Mouse (Mus musculus) testis, adult 2 months (tissue): ENCODE measurements around the gene Iqcn. TPM values are rescaled to one million over a fixed set of nuclear protein-coding genes. Genes with fewer than 3 reads are reported as not detected.

Experiments used
- H3K27ac ChIP-seq: fragments of 200-500 bp; 2 replicates; pipeline ENCODE4 v1.5.1; 2012; ENCODE audit warnings: low read depth, low read length; ENCODE audit not compliant: control insufficient read depth, insufficient read depth
- H3K27me3 ChIP-seq: fragments of 200-500 bp; 2 replicates; pipeline ENCODE4 v1.6.1; 2012; ENCODE audit warnings: mild to moderate bottlenecking, low read length, moderate library complexity; ENCODE audit not compliant: control insufficient read depth, insufficient read depth
- H3K36me3 ChIP-seq: fragments of 200-500 bp; 2 replicates; pipeline ENCODE4 v1.6.1; 2012; ENCODE audit warnings: mild to moderate bottlenecking, low read length; ENCODE audit not compliant: control insufficient read depth, insufficient read depth
- H3K4me1 ChIP-seq: fragments of 200-500 bp; 2 replicates; pipeline ENCODE4 v1.6.1; 2012; ENCODE audit warnings: low read length; ENCODE audit not compliant: control insufficient read depth, insufficient read depth
- H3K4me3 ChIP-seq: fragments of 200-500 bp; 2 replicates; pipeline ENCODE4 v1.5.1; 2012; ENCODE audit warnings: low read depth, mild to moderate bottlenecking, low read length, moderate library complexity, mixed read lengths; ENCODE audit not compliant: control insufficient read depth
- CTCF ChIP-seq: fragments of 200-500 bp; IDR thresholded peaks from 2 replicates; pipeline ENCODE4 v1.5.1; 2012; ENCODE audit warnings: low read depth, mild to moderate bottlenecking, inconsistent platforms, low read length, moderate library complexity; ENCODE audit not compliant: control insufficient read depth, insufficient read depth, insufficient replicate concordance
- POLR2A ChIP-seq: fragments of 200-500 bp; IDR thresholded peaks from 2 replicates; pipeline ENCODE4 v1.6.1; 2012; ENCODE audit warnings: low read depth, mild to moderate bottlenecking, inconsistent platforms, low read length, moderate library complexity; ENCODE audit not compliant: control insufficient read depth
- polyA plus RNA-seq: library from polyadenylated mRNA; depleted of rRNA; stranded (reverse); fragments of >200 nt; gene quantifications from 2 replicates; pipeline ENCODE4 v1.2.3, GENCODE M21; 2012

The Iqcn gene
- polyA plus RNA-seq, 1 experiment: 302 TPM

DNA sequence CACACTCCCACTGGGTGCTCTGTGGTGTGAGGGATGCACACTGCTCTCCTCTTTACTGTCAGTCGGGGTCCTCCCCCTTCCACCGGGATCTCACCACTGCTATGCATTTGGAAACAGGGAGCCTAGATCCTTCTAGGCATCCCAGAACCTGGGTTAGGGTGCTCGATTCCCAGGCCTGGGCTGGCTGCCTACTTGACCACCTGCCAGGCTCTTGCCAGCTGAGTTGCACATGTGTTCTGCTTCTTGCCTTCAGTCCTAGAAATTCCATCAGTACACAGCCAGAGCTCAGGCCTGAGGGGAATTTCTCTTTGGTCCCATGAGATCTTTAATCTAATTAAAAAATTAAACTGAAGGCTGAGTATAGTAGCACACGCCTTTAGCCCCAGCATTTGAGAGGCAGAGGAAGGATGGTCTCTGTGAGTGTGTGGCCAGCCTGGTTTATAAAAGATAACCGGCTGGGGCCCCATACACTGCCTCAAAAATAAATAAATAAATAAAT is 13.3 kb upstream of the Iqcn start:
- Histone ChIP-seq H3K4me1 (peaks cover 13% of the 10 kb centered on the region), H3K27me3 (no peaks in the 10 kb centered on the region), H3K4me3 (no peak overlapping the region), H3K36me3 (no peaks in the 10 kb centered on the region), H3K27ac (no peak overlapping the region)
- TF ChIP-seq CTCF: no peak
- no peak for TF ChIP-seq POLR2A

DNA sequence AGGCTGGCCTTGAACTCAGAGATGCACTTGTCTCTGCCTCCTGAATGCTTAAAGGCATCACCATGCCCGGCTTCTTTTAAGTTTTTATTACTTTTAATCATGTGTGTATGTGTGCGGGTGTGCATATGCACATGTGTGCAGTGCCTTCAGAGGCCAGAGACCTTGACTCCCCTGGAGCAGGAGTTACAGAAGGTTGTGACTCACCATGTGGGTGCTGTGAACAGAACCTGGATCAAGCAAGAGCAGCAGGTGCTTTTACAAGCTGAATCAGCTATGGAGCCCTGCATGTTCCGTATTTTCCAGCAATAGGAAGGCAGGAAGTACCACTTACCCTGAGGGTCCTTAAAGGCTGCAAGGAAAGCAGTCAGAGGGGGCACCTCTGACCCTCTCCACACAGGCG is 12.0 kb upstream of the Iqcn start:
- no peaks in the 10 kb centered on the region for H3K36me3 ChIP-seq
- no peak for TF ChIP-seq POLR2A
- TF ChIP-seq CTCF: no peak
- H3K27me3 ChIP-seq: no peaks in the 10 kb centered on the region
- H3K4me1 ChIP-seq: peaks cover 26% of the 10 kb centered on the region
- H3K27ac ChIP-seq: peak overlapping the region; percentile 59; the same call in 1 of the 2 replicates
- peak overlapping the region; percentile 71 for H3K4me3 ChIP-seq

DNA sequence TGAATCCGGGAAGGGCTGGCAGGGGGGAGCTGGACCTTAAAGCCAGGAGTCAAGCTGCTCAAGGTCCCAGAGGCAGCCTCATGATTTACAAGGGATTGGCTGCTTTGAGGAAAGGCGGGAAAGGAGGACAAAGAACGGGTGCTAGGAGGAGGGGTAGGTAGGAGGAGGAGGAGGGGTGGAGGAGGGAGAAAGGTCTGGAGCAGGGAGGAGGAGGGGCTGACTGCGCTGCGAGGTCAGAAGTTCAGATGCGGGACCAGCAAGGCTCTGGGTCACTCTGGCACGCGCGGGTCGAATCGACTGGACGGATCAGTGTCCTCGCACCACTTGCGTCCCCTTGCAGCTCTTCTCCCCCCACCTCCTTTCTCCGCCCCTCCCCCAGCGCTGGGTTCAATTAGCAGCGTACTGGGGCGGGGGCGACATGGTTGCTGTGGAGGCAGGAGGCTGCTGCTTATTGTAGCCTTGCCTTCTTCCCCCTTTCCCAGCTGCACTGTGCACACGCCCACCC is 11.5 kb upstream of the Iqcn start:
- H3K27me3 ChIP-seq: no peaks in the 10 kb centered on the region
- peaks cover 30% of the 10 kb centered on the region for H3K4me1 ChIP-seq
- peak overlapping the region; percentile 59; the same call in 1 of the 2 replicates for H3K27ac ChIP-seq
- no peaks in the 10 kb centered on the region for H3K36me3 ChIP-seq
- TF ChIP-seq POLR2A (no peak), CTCF (no peak)
- H3K4me3 ChIP-seq: peak overlapping the region; percentile 71

DNA sequence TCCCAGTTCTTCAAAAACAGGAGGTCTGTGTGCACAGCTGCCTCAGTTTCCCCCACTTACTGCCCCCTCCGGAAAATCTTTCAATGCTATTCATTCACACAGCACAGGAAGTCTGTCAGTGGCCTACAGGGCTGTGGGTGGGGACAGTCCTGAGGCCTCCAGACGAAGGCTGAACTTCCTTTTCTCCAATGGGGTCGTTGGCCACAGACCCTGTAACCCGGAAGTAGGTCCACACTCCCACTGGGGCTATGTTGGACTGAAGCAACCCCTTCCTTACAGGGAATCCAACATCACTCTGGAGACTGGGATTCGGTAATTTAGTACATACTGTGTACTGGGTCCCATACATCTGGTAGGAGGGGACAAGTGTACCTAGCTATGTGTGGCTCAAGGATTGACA is 9.6 kb upstream of the Iqcn start:
- Histone ChIP-seq H3K36me3 (no peaks in the 10 kb centered on the region), H3K27ac (no peak overlapping the region), H3K27me3 (no peaks in the 10 kb centered on the region), H3K4me3 (no peak overlapping the region), H3K4me1 (peaks cover 39% of the 10 kb centered on the region)
- TF ChIP-seq POLR2A (no peak), CTCF (no peak)

DNA sequence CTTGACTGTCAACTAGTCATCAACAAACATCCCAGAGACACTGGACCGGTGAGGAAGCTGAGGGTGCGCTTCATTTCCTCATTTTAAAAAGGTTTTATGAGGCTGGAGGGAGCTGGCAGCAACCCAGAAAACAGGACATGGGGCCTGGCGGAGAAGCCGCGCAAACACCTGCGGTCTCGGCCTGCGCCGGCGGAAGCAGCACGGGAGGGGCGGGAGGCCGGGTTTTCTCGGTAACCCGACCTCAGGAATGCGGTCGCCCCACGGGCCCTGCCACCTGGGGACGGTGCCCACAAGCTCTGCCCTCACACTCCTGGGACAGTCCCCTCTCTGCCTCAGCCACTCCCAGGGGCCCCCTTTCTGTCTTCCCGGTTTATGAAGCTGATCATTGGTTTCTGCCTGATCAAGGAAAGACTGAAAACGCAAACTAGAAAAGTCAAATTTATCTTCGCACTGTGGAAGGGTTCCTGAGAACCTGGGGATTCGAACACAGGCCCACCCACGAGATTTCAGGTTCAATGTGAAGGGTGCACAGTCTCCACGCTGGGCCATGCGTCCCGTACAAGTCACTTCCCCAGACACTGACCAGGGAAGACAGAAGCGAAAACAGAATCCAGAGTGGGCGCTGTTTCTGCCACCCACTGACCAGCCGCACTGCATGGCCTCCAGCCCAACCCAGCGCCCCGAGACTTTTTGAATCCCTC is 7.8 kb upstream of the Iqcn start:
- H3K27ac ChIP-seq: peak overlapping the region; percentile 41; the same call in 1 of the 2 replicates
- peaks cover 42% of the 10 kb centered on the region for H3K4me1 ChIP-seq
- TF ChIP-seq CTCF (no peak), POLR2A (no peak)
- H3K27me3 ChIP-seq: no peaks in the 10 kb centered on the region
- H3K36me3 ChIP-seq: no peaks in the 10 kb centered on the region
- H3K4me3 ChIP-seq: no peak overlapping the region

DNA sequence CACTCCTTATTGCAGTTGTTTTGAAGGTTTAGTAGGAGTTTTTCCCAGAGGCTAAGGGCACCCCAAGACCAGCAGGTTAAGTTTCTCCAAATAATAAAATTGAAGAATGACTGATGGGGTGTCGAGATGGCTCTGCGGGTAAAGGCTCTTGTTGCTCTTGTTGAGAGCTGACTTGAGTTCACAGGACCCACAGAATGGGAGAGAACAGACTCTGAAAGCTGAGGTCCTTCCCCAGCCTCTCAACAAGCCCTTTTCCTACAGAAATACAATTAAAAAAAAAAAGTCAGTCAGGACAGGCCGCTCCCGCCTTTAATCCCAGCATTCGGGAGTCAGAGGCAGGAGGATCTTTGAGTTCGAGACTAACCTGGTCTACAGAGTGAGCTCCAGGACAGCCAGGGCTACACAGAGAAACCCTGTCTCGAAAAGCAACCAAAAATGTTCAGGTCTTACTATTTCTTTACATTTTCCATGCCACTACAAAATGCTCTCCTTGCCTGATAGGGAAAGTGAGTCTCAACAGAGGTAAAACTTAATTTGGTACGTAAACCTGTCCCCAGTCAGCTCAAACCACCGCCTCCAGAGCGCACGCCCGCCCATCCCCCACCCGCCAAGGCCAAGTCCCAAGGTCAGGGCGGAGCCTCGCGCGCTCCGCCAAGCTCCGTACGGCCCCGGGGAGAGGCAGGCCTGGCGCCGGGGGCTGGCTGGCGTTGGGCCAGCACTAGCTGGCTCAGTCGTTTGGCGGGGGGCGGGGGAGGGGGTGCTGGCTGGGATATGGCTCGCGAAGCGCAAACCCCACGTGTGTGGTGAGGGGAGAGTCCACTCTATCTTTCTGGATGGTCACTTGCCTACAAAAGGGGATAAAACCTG is 7.0 kb upstream of the Iqcn start:
- no peak for TF ChIP-seq CTCF
- peak; percentile 13; the same call in 1 of the 2 replicates for TF ChIP-seq POLR2A
- peak overlapping the region; percentile 41 for H3K27ac ChIP-seq
- H3K4me1 ChIP-seq: peaks cover 43% of the 10 kb centered on the region
- H3K36me3 ChIP-seq: no peaks in the 10 kb centered on the region
- H3K27me3 ChIP-seq: no peaks in the 10 kb centered on the region
- H3K4me3 ChIP-seq: peak overlapping the region; percentile 81

DNA sequence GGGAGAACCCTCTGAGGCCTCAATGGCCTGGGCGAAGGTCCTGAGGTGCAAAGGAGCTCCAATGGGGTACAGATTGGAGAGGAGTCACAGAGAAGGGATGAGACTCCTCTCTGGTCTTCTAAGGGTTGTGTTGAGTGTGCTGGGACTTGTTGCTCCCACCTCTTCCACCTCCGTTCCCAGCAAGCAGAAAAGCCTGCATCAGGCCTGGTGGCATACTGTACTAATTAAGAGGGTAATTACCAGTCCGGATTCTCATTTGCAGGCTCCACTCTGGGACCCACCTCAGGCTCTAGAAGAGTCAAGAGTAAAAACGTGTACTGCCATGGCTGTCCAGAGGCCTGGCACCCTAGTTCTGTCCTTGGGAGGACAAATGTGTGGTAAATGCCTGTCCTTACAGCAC is 6.3 kb upstream of the Iqcn start:
- H3K36me3 ChIP-seq: no peaks in the 10 kb centered on the region
- H3K4me1 ChIP-seq: peaks cover 39% of the 10 kb centered on the region
- TF ChIP-seq POLR2A (no peak), CTCF (no peak)

More for the DNA sequence above, 6.3 kb upstream of the Iqcn start:
- peak overlapping the region; percentile 81 for H3K4me3 ChIP-seq
- H3K27ac ChIP-seq: peak overlapping the region; percentile 46
- no peaks in the 10 kb centered on the region for H3K27me3 ChIP-seq
